Mouse (Mus musculus) cerebellum, adult 2 months (tissue): ENCODE results near the gene 9130213A22Rik. TPM values are rescaled to one million over a fixed set of nuclear protein-coding genes. Genes with fewer than 3 reads are reported as not detected.

Experiments
- DNase-seq, 2 experiments: peaks; one replicate each; pipeline ENCODE4 v3.0.0; 2021
- H3K27ac ChIP-seq: fragments of 200-500 bp; 2 replicates; pipeline ENCODE4 v1.5.1; 2012; ENCODE audit warnings: low read length, control low read depth, inconsistent platforms; ENCODE audit not compliant: insufficient read depth
- H3K27me3 ChIP-seq: fragments of 200-500 bp; 2 replicates; pipeline ENCODE4 v1.6.1; 2012; ENCODE audit warnings: inconsistent platforms, mild to moderate bottlenecking, low read length, moderate library complexity; ENCODE audit not compliant: control insufficient read depth, insufficient read depth
- H3K4me1 ChIP-seq: fragments of 200-500 bp; 2 replicates; pipeline ENCODE4 v1.6.1; 2011; ENCODE audit warnings: low read length; ENCODE audit not compliant: control insufficient read depth, insufficient read depth
- H3K4me3 ChIP-seq: fragments of 200-500 bp; replicated peaks from 2 replicates; pipeline ENCODE3; 2011; ENCODE audit warnings: mild to moderate bottlenecking, low read depth, low read length, control low read depth; ENCODE audit not compliant: insufficient read depth
- CTCF ChIP-seq: fragments of 200-500 bp; IDR thresholded peaks from 2 replicates; pipeline ENCODE4 v1.5.1; 2011; ENCODE audit warnings: low read depth, mild to moderate bottlenecking, control low read depth, low read length, moderate library complexity, borderline replicate concordance; ENCODE audit not compliant: insufficient read depth
- POLR2A ChIP-seq: fragments of 200-500 bp; IDR thresholded peaks from 2 replicates; pipeline ENCODE4 v1.6.1; 2011; ENCODE audit warnings: low read length, control low read depth, borderline replicate concordance; ENCODE audit not compliant: insufficient read depth
- WGBS: fragments of 180-500 bp; shearing (Covaris S2); methylation state at CpG from one replicate; pipeline ENCODE4 v1.1.7; 2018; 5-methylcytosine and 5-hydroxymethylcytosine counted together
- polyA plus RNA-seq: library from polyadenylated mRNA; depleted of rRNA; stranded (reverse); fragments of >200 nt; gene quantifications from 2 replicates; pipeline ENCODE4 v1.2.3, GENCODE M21; 2012

The 9130213A22Rik gene
- polyA plus RNA-seq, 1 experiment = 1.3 TPM

DNA sequence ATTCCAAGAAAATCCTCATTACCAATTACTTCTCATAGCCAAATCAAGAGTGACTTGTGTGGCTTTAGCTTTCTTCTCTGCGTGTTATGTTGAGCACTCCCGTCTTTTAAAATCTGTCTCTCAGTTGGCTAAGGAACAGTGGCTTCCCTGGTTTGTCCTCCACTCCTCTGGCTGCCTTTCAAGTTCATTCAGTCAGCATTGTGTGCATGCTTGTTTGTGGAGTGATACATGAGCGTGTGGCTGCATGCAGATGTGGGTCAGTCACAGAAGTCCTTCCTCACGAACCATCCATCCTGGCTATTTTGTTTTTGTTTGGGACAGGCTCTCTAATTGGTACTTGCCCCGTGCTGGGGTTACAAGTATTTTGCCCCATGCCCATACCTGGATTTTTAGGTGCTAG lies 45.8 kb downstream of the 9130213A22Rik start:
- no peak overlapping the region for H3K27ac ChIP-seq
- TF ChIP-seq POLR2A (no peak), CTCF (no peak)
- no peaks in the 10 kb centered on the region for H3K27me3 ChIP-seq
- peak in 1 of 2 experiments; percentile 25 for DNase-seq
- H3K4me3 ChIP-seq = no peak overlapping the region
- H3K4me1 ChIP-seq = no peaks in the 10 kb centered on the region
- WGBS = 44% methylated on average over 5 of the region's 5 CpGs

- Histone ChIP-seq H3K4me3 (no peak overlapping the region), H3K27ac (no peak overlapping the region), H3K4me1 (no peaks in the 10 kb centered on the region), H3K27me3 (no peaks in the 10 kb centered on the region)
- TF ChIP-seq POLR2A (no peak), CTCF (no peak)
- whole genome bisulfite sequencing = 50% methylated on average over 9 of the region's 9 CpGs
- DNase-seq = no peak
Measured at GRCm38 (mm10) chr11:69075764-69076479, 46.5 kb downstream of the 9130213A22Rik start.

- no peak for TF ChIP-seq CTCF
- no peak for TF ChIP-seq POLR2A
- no peak overlapping the region for H3K27ac ChIP-seq
- 53% methylated on average over 2 of the region's 2 CpGs for WGBS
- no peaks in the 10 kb centered on the region for H3K4me1 ChIP-seq
- no peaks in the 10 kb centered on the region for H3K27me3 ChIP-seq
- no peak overlapping the region for H3K4me3 ChIP-seq
- no peak for DNase-seq
Measured at GRCm38 (mm10) chr11:69074776-69075069, 47.7 kb downstream of the 9130213A22Rik start.

DNA sequence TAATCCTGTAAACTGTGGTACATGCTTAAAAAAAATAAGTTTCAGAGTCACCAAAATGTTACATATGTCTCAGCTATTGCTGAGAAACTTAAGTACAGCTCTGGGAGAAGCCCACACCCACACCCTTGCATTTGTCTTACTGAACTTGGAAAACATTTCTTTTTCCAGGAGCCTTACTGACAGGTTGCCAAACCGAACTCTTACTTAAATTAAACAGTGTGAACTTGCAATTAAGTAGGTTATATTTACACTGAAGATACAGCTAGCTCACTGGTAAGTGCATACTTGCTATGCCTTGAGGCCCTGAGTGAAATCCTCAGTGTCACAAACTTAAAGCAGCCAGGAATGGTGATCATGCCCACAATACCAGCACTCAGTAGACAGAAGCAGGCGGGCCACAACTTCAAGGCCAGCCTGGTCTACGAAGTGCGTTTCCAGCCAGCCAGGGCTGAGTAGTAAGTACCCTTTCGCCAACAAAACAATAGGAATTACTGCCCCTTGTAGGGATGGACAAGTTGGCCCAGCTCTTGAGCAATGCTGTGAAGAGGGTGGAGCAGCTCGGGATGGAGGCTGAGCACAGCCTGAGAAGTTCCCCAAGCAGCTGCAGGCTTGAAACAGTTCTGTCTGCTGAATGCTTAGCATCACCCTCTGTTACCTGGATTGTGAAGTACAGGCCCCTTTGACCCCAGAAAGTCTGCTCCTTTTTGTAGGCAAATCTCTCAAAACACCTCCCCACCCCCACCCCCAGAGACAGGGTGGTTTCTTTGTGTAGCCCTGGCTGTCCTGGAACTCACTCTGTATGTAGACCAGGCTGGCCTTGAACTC lies 48.2 kb downstream of the 9130213A22Rik start:
- H3K4me3 ChIP-seq = no peak overlapping the region
- H3K4me1 ChIP-seq = no peaks in the 10 kb centered on the region
- TF ChIP-seq POLR2A (no peak), CTCF (no peak)
- H3K27ac ChIP-seq = no peak overlapping the region
- no peaks in the 10 kb centered on the region for H3K27me3 ChIP-seq
- 40% methylated on average over 6 of the region's 6 CpGs for whole genome bisulfite sequencing
- no peak for DNase-seq

DNA sequence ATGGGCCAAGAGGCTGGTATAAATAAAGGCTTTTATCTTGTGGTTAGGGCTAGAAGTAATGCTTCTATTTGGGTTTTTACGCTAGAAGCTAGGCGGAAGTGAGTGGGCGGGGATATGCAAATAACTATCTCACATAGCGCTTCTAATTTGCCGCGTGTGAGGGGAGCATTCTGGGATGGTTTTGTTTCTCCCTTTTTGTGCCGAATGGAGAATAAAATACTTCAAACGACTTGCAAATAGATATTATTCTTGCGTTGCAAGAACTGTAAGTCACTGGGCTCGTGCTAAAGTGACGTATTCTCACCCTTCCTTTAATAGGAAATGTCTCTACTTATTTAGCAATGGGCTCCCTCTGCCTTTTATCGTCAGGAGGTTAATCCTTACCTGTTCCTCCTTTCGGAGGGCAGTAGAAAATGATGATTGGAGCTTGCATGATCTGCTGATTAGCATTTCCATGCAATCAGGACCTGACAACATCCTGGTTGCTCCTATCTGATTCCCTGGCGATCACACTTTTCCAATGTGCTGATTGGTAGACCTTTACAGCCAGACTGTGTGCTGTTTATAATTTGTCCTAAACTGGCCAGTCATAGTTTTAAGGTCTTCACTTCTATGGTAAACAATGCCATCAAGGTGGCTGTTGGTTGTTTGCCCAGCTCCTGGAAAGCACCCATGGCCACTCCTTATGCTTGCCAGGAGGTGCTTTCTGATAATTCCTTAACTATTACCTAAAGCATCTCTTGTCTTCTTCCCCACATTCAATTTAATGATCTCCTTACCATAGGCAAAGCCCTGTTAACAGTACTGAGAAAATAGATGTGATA lies 49.1 kb downstream of the 9130213A22Rik start:
- Histone ChIP-seq H3K27me3 (no peaks in the 10 kb centered on the region), H3K4me1 (no peaks in the 10 kb centered on the region), H3K4me3 (peak overlapping the region; percentile 62), H3K27ac (peak overlapping the region; percentile 96; the same call in 1 of the 2 replicates)
- WGBS = under 1% methylated on average over 14 of the region's 14 CpGs
- TF ChIP-seq CTCF (no peak), POLR2A (peak; percentile 92; the same call in 1 of the 2 replicates)
- peak; percentile 80 to 92 for DNase-seq

DNA sequence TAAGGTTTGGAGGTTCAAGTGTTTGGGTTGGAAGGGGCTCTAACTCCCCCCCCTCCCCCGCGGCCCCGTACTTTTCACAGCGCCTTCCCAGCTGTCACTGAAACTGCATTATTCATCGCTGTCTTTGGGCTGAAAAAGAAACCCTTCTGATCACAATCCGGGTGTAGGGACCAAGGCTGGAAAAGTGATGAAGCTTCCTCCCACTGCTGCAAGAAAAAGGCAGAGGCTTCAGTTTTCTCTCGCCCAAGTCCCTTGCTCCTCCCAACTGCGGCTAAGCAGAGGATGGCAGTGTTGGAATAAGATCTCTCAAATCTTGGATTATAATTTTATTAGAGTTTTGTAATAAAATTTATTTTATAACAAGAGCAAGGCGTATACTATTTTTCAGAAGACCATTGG lies 49.7 kb downstream of the 9130213A22Rik start:
- no peak for DNase-seq
- H3K27ac ChIP-seq = peak overlapping the region; percentile 96
- no peaks in the 10 kb centered on the region; the same call in 1 of the 2 replicates for H3K4me1 ChIP-seq
- H3K4me3 ChIP-seq = peak overlapping the region; percentile 62
- H3K27me3 ChIP-seq = no peaks in the 10 kb centered on the region
- TF ChIP-seq POLR2A (no peak), CTCF (no peak)
- WGBS = 1% methylated on average over 9 of the region's 9 CpGs

- H3K4me1 ChIP-seq = no peaks in the 10 kb centered on the region; the same call in 1 of the 2 replicates
- H3K27ac ChIP-seq = peak overlapping the region; percentile 61
- TF ChIP-seq POLR2A = no peak
- DNase-seq = peak in 1 of 2 experiments; percentile 18
- peak overlapping the region; percentile 34 for H3K4me3 ChIP-seq
- H3K27me3 ChIP-seq = no peaks in the 10 kb centered on the region
- 74% methylated on average over 11 of the region's 11 CpGs for WGBS
Measured at GRCm38 (mm10) chr11:69072234-69072633, 50.2 kb downstream of the 9130213A22Rik start.
